Mouse (Mus musculus): ENCODE results near the gene Fzd9. TPM values are rescaled to one million over a fixed set of nuclear protein-coding genes. Genes with fewer than 3 reads are reported as not detected.

The Fzd9 gene
- total and polyA plus RNA-seq, 3 experiments = 0.78 to 1.8 (median 1.3) TPM

GRCm38 (mm10) chr5:135269451-135269850 is 18.4 kb upstream of the Fzd9 start:
- no peak overlapping the region for H3K27ac ChIP-seq
- H3K79me2 ChIP-seq (replicated peaks; ENCODE audit: control insufficient read depth, insufficient read depth, low read length) = no peaks in the 10 kb centered on the region
- H3K9ac ChIP-seq (ENCODE audit: low read depth, low read length) = no peak overlapping the region
- H3K4me3 ChIP-seq = no peak overlapping the region
- intact Hi-C loops (cut with DNase I) = no loop called here
- no peaks in the 10 kb centered on the region for H3K27me3 ChIP-seq (ENCODE audit: control insufficient read depth, insufficient read depth, low read length)
- WGBS = 61% methylated on average over 8 of the region's 8 CpGs
- no peaks in the 10 kb centered on the region for H3K36me3 ChIP-seq (ENCODE audit: control insufficient read depth, insufficient read depth, low read length)
- TF ChIP-seq CTCF (IDR thresholded peaks at IDR 0.05) = no peak
- DNase-seq = no peak
- peaks cover 1% of the 10 kb centered on the region; the same call in 1 of the 2 replicates for H3K4me1 ChIP-seq (ENCODE audit: control insufficient read depth, insufficient read depth, low read length)

DNA sequence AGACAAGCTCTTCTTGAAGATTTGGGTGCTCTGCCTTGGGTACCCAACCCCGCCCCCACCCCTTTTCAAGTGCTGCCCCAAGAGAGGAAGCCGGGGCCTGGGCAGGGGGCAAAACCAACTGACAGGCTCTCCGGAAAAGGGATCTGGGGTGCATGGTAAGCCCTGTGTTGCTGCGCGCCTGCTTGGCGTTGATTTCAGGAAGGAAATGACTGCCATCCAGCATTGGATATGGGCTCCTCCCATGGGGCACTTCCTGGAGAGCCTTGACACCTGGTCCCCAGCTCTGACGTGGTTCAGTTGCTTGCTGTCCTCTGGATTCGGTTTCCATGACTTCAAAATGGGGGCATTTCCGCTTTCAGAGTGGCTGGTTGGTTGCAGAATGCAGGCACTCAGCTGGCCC is 13.5 kb upstream of the Fzd9 start:
- Histone ChIP-seq H3K79me2 (replicated peaks; ENCODE audit: control insufficient read depth, insufficient read depth, low read length) (no peaks in the 10 kb centered on the region), H3K27me3 (ENCODE audit: control insufficient read depth, insufficient read depth, low read length) (no peaks in the 10 kb centered on the region), H3K4me1 (ENCODE audit: control insufficient read depth, insufficient read depth, low read length) (peaks cover 4% of the 10 kb centered on the region), H3K9ac (ENCODE audit: low read depth, low read length) (no peak overlapping the region), H3K27ac (no peak overlapping the region; the same call in 1 of the 2 replicates), H3K36me3 (ENCODE audit: control insufficient read depth, insufficient read depth, low read length) (no peaks in the 10 kb centered on the region), H3K4me3 (no peak overlapping the region)
- WGBS = 44% methylated on average over 9 of the region's 9 CpGs
- intact Hi-C loops (cut with DNase I) = no loop called here
- no peak for TF ChIP-seq EP300 (IDR thresholded peaks at IDR 0.05; ENCODE audit: insufficient read depth, low read depth, low read length)
- TF ChIP-seq CTCF (IDR thresholded peaks at IDR 0.05) = no peak
- no peak for TF ChIP-seq POLR2A (IDR thresholded peaks at IDR 0.05; ENCODE audit: insufficient read depth, low read depth, low read length)
- no peak for DNase-seq

- H3K9ac ChIP-seq (ENCODE audit: low read depth, low read length) = no peak overlapping the region
- 22% methylated on average over 17 of the region's 17 CpGs for WGBS
- peaks cover 4% of the 10 kb centered on the region for H3K4me1 ChIP-seq (ENCODE audit: control insufficient read depth, insufficient read depth, low read length)
- peak; percentile 48 to 65 for DNase-seq
- H3K27ac ChIP-seq = peak overlapping the region; percentile 16; the same call in 1 of the 2 replicates
- no peak for TF ChIP-seq POLR2A (IDR thresholded peaks at IDR 0.05; ENCODE audit: insufficient read depth, low read depth, low read length)
- TF ChIP-seq EP300 (IDR thresholded peaks at IDR 0.05; ENCODE audit: insufficient read depth, low read depth, low read length) = no peak
- no peak for TF ChIP-seq CTCF (IDR thresholded peaks at IDR 0.05)
- no peaks in the 10 kb centered on the region for H3K79me2 ChIP-seq (replicated peaks; ENCODE audit: control insufficient read depth, insufficient read depth, low read length)
- intact Hi-C loops (cut with DNase I) = no loop called here
- no peaks in the 10 kb centered on the region for H3K36me3 ChIP-seq (ENCODE audit: control insufficient read depth, insufficient read depth, low read length)
- peak overlapping the region; percentile 14; the same call in 1 of the 2 replicates for H3K4me3 ChIP-seq
- H3K27me3 ChIP-seq (ENCODE audit: control insufficient read depth, insufficient read depth, low read length) = no peaks in the 10 kb centered on the region
These were observed 13.0 kb upstream of the Fzd9 start for GRCm38 (mm10) chr5:135263866-135264503.

DNA sequence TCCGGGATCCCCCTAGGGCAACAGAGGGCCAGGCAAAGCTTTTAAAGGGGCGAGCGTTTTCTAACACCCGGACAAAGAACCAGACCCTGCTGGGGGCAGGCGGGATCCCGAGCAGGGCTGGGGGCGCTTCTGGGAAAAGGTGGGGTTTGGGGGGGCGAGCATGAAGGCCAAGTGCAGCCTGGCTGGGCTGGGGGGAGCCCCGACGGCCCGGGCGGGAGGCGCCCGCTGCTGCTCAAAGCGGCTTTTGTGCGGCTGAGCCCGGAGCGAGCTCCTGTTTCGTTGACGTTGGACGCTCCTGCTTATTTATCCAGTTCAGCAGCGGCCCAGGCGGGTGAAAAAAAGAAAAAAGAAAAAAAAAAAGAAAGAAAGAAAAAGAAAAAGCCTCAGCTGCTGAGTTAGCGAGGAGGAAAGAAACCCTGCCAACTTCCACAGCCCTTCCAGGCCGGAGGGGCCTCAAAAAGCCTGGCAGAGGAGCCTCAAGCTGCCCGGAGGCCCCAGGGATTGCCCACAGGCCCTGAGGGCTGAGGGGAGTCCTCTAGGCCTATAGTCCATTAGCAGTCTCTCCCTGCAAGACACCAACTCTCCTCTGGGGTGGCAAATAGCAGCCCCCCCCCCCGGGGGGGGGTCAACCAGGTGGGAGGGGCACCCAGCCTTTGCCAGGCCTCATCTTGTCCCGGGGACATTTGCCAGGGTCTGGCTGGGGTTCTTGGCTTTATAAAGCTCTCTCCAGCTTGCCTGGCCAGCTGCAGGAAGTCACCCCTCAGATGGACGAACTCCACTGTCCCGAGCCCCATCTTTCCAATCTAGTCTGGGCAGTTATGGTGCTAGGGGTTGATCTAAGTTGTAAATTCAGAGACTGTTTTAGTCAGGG is 7.5 kb upstream of the Fzd9 start:
- 46% methylated on average over 30 of the region's 30 CpGs for WGBS
- intact Hi-C loops (cut with DNase I) = no loop called here
- H3K4me1 ChIP-seq (ENCODE audit: control insufficient read depth, insufficient read depth, low read length) = peaks cover 1% of the 10 kb centered on the region
- TF ChIP-seq EP300 (IDR thresholded peaks at IDR 0.05; ENCODE audit: insufficient read depth, low read depth, low read length) (no peak), POLR2A (IDR thresholded peaks at IDR 0.05; ENCODE audit: insufficient read depth, low read depth, low read length) (no peak), CTCF (IDR thresholded peaks at IDR 0.05) (no peak)
- H3K27me3 ChIP-seq (ENCODE audit: control insufficient read depth, insufficient read depth, low read length) = no peaks in the 10 kb centered on the region
- no peaks in the 10 kb centered on the region for H3K79me2 ChIP-seq (replicated peaks; ENCODE audit: control insufficient read depth, insufficient read depth, low read length)
- H3K9ac ChIP-seq (ENCODE audit: low read depth, low read length) = no peak overlapping the region
- H3K36me3 ChIP-seq (ENCODE audit: control insufficient read depth, insufficient read depth, low read length) = no peaks in the 10 kb centered on the region
- H3K4me3 ChIP-seq = no peak overlapping the region
- DNase-seq = no peak
- no peak overlapping the region; the same call in 1 of the 2 replicates for H3K27ac ChIP-seq

DNA sequence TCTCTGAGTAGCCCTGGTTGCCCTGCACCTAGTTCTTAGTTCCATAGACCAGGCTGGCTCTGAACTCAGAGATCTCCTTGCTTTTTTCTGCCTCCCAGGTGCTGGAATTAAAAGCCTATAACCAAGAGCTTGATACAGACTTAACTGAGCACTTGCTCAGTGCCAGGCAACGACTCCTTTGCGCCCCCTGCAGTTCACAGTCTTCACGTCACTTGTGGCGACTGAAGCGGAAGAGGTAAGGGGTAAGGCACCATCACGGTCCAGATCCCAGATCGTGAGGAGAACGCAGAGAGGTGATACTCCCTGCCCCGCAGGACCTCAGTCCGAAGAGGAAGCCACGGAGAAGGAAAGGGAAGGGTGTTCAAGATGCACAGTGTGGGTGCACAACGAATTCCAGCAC is 6.5 kb upstream of the Fzd9 start:
- no peak overlapping the region for H3K27ac ChIP-seq
- H3K4me3 ChIP-seq = no peak overlapping the region
- intact Hi-C loops (cut with DNase I) = no loop called here
- H3K36me3 ChIP-seq (ENCODE audit: control insufficient read depth, insufficient read depth, low read length) = no peaks in the 10 kb centered on the region
- no peak overlapping the region for H3K9ac ChIP-seq (ENCODE audit: low read depth, low read length)
- WGBS = 84% methylated on average over 12 of the region's 12 CpGs
- H3K4me1 ChIP-seq (ENCODE audit: control insufficient read depth, insufficient read depth, low read length) = no peaks in the 10 kb centered on the region
- TF ChIP-seq EP300 (IDR thresholded peaks at IDR 0.05; ENCODE audit: insufficient read depth, low read depth, low read length) (no peak), POLR2A (IDR thresholded peaks at IDR 0.05; ENCODE audit: insufficient read depth, low read depth, low read length) (no peak), CTCF (IDR thresholded peaks at IDR 0.05) (0 out of 2 replicates have a peak, but pooled peaks have one; percentile 11)
- no peaks in the 10 kb centered on the region for H3K79me2 ChIP-seq (replicated peaks; ENCODE audit: control insufficient read depth, insufficient read depth, low read length)
- no peaks in the 10 kb centered on the region for H3K27me3 ChIP-seq (ENCODE audit: control insufficient read depth, insufficient read depth, low read length)
- DNase-seq = no peak

- Histone ChIP-seq H3K27ac (no peak overlapping the region), H3K4me3 (no peak overlapping the region), H3K9ac (ENCODE audit: low read depth, low read length) (no peak overlapping the region), H3K36me3 (ENCODE audit: control insufficient read depth, insufficient read depth, low read length) (no peaks in the 10 kb centered on the region), H3K79me2 (replicated peaks; ENCODE audit: control insufficient read depth, insufficient read depth, low read length) (no peaks in the 10 kb centered on the region), H3K4me1 (ENCODE audit: control insufficient read depth, insufficient read depth, low read length) (peaks cover 1% of the 10 kb centered on the region), H3K27me3 (ENCODE audit: control insufficient read depth, insufficient read depth, low read length) (no peaks in the 10 kb centered on the region)
- no peak for DNase-seq
- intact Hi-C loops (cut with DNase I) = no loop called here
- TF ChIP-seq CTCF (IDR thresholded peaks at IDR 0.05) (no peak), POLR2A (IDR thresholded peaks at IDR 0.05; ENCODE audit: insufficient read depth, low read depth, low read length) (no peak), EP300 (IDR thresholded peaks at IDR 0.05; ENCODE audit: insufficient read depth, low read depth, low read length) (no peak)
- WGBS = 89% methylated on average over 3 of the region's 3 CpGs
These were observed 5.1 kb upstream of the Fzd9 start for GRCm38 (mm10) chr5:135256166-135256565.
